Mouse (Mus musculus) adrenal gland, adult 8-10 months (tissue): ENCODE data around the gene Bin2. TPM values are rescaled to one million over a fixed set of nuclear protein-coding genes. Genes with fewer than 3 reads are reported as not detected.

Experiments
- DNase-seq: peaks from one replicate; pipeline ENCODE4 v3.0.0; 2022
- total RNA-seq, 4 experiments: library from RNA; stranded (reverse); gene quantifications; 2 replicates each; pipeline ENCODE4 v1.2.4; 2022

The Bin2 gene
- total RNA-seq, 4 experiments from 2014 or later: 2.5 to 7.0 (median 3.8) TPM

DNA sequence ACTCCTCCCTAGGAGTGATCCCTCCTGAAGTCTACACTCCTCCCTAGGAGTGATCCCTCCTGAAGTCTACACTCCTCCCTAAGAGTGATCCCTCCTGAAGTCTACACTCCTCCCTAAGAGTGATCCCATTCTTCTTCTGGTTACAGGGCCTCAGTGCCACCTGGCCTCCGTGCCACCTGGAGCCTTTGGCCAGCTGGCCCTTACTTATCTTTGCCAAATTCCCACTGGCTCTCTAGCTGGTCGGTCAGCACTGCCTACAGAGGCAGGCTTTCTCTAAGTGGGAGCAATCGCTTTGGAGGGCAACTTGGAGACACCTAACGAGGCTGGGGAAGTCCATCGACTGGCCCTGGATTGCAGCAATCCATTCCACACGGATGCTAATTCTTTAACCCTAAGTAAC, 23.2 kb downstream of the Bin2 start:
- no peak for DNase-seq

DNA sequence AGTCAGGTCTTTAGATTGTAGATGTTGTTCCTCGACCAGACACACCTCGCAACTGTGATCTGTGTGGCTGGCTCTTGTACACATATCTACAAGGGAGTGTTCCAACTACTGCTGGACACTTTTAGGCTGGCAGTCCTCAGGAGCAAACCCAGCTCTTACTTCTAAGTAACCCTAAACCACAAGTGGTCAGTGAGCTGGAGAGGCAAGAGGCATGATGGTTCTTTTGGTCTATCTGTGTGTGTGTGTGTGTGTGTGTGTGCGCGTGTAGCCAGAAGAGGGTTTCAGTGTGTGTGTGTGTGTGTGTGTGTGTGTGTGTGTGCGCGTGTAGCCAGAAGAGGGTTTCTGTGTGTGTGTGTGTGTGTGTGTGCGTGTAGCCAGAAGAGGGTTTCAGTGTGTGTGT, 26.9 kb downstream of the Bin2 start:
- DNase-seq: no peak

DNA sequence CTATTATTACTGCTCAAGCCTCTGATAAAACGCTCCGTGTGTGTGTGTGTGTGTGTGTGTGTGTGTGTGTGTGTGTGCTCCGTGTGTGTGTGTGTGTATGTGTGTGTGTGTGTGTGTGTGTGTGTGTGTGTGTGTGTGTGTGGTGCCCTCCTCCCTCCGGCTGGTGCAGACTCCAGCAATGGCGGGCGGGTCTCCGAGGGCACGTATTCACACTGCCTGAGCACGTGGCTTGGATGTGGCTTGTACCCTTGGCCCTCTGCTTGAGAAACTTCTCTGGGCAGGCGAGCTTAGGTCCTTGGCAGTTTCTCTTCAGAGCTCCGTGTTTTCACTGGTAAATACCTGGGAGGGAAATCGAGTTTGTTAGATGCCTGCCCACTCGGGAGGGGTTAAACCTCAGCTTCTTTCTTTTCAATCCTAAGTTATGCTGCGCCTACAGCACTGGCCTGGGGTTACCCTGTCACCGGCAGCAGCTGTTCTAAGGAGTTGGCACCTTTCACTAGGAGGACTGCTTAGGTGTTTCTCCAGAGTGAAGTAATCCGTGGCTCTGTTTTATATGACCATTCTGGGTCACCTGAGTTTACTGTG, 28.0 kb downstream of the Bin2 start:
- no peak for DNase-seq

DNA sequence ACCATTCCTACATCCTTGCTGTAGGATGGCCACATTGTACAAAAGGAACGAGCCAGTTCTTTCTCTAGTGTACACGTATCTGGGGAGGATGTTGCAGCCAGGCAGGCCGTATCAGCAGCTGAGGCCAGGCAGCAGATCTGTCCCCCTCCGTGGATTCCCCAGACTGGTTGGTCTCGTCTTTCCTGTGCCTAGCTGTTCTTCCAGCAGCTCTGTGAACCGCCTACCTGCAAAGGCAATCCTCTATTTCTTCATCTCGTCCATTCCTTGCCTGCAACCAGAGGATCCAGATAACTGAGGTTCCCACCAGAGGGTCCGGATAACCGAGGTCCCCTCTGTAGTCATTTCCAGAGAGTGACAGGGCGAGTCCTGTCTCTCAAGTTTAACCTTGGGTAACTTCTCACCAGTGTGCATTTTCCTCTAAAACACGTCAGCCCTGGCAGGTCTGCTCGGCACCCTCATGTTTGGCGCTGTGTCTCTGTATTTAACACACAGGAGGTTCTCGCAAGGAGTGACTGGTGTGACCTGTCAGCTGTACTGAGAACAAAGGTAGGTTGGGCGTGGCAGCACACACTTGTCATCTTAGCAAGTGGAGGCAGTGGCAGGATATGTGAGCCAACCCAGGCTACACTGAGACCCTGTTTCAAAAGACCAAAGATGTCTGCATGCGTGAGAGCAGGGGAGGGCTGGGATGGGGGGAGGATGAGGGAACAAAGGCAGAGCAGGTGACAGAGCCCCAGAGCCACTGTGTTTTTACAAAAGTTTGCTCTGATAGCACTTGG, 29.2 kb downstream of the Bin2 start:
- DNase-seq: no peak

DNA sequence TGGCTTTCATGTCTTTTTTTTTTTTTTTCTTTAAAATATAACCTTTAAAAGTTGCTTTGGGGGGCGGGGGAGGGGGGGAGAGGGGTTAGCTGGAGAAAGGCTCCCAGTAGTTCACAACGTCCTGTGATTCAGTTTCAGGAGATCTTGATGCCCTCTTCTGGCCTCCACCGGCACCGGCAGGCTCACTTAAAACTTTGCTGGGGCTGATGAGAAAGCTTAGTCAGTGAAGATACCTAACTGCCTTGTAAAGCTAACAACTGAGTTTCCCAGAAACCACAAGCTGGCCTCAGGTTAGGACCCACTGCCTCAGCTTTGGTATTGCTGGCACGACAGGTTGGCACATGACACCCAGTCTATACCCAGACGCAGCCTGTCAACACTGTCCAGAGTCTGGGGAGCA, 31.7 kb downstream of the Bin2 start:
- DNase-seq: no peak

DNA sequence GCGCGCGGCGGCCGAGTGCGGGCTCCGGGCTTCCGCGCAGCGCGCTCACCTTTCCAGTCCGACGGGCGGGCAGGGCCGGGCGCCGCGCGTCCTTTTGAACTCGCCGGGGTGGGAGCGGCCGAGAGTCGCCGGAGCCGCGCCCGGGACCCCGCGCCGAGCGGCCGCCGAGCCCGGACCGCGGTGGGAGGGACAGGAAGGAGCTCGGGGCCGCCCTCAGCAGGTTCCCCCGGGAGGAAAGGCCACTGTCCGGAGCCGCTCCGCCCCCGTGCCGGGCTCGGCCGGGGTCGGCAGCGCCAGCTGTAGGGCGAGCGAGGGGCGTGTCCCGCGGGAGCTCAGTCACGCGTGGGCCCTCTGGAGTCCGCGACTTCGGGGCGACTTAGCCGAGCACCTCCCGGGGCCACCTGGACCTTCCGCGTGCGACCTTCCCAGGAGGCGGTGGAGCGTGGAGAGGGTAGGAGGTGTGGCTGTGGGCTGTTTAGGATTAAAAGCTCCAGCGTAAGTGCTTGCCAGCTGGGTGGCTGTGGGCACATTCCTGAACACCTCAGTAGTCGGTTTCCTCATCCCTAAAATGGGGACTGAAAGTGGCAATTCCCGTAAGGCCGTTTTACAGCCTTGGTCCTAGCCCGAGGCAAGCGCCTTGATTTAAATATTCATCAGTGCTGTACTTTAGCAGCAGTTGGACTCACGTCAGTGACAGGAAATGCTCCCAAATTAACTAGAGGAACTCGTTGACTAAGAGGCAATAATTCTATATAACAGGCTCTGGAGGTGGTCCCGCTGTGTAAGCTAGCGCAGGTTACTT, 32.5 kb downstream of the Bin2 start, which contains the start of gene Smagp:
Gene Smagp (minus strand): TSS at position 241 of the 802 bp plus-strand sequence.
- DNase-seq: no peak

DNA sequence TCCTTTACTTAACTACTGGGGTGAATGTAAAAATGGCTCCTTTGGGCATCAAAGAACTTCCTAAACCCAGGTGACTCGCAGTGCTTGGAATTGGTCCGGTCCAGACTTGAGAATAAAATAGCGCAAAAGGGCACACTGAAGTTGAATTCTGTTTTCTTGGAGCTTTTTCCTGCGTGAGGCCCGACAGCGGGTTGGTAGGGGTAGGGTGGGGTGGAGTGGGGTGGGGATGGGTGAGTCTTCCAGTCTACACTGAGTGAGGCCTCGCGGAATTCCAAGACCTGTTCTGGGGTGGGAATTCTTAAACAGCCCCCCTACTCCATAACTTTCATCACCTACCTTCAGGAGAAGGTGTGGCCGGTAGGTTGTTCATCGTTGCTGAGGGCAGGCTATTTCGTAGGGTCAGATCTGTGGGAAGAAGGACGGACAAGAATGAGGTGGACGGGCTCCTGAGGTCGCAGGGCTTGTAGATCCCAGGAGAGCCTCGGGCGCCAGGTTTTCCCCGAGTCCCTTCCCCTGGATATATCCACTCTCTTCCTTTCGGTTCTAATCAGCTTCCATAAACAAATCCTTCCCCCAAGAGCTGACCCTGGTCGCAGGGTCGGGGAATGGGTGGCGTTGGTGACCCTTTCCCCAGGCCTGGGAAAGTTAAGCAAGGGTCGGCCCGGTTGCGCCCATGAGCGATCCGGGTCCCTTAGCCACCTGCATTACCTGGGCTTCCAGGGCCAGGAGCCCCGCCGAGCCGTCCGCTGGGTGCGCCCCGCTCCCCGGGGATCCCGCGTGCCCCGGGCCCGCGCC, 33.3 kb downstream of the Bin2 start:
- DNase-seq: no peak

DNA sequence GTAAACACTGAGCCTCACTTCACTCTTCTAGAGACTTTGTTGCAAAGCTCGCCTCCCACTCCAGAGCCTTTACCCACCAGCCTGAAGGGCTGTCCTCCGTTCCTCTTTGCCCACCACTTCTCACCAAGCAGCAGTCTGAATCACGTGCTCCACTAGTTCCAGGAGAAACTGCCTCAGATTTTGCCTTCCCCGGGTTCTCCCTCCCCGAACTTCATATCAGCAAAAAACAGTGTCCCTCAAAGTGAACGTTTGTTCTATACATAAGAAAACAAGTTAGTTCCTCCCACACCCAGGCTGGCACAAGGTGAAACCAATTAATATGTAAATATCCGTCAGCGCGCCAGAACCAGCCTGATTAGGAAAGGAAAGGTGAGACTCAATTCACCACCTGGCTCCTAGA, 34.1 kb downstream of the Bin2 start:
- no peak for DNase-seq

DNA sequence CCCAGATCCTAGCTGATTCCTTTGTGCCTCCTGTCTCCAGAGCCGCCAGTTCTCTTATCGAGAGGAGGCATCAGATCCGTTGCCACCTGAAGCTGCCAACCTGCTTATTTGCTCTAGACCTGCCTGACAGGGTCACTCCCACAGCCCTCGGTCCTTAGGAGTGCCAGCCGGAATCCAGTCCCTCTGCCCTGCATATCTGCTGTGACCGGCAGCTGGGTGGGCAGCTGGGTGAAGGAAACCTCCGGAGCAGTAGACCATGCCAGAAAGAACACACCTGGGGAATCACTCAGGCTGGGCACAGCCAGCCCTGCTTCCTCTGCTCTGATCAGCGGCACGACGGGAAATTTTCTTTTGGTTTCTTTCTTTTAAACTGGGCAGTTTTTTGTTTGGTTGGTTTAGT, 36.0 kb downstream of the Bin2 start:
- DNase-seq: no peak

DNA sequence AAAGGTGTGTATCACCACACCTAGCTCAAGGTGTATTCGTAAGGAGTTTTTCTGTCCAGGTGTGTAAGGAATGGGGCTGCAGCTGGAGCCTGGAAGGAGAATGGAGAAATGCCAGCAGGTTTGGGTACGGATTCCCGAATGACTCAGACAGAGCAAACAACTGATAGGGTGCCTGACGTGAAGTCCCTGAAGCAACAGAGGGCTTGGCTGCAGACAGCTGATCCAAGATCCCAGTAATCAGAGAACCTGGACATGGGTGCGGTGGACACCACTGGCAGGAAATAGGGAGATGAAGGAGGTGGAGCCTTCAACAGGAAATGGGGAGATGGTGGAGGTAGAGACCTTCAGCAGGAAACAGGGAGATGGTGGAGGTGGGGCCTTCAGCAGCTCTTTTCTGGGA, 37.0 kb downstream of the Bin2 start:
- no peak for DNase-seq

DNA sequence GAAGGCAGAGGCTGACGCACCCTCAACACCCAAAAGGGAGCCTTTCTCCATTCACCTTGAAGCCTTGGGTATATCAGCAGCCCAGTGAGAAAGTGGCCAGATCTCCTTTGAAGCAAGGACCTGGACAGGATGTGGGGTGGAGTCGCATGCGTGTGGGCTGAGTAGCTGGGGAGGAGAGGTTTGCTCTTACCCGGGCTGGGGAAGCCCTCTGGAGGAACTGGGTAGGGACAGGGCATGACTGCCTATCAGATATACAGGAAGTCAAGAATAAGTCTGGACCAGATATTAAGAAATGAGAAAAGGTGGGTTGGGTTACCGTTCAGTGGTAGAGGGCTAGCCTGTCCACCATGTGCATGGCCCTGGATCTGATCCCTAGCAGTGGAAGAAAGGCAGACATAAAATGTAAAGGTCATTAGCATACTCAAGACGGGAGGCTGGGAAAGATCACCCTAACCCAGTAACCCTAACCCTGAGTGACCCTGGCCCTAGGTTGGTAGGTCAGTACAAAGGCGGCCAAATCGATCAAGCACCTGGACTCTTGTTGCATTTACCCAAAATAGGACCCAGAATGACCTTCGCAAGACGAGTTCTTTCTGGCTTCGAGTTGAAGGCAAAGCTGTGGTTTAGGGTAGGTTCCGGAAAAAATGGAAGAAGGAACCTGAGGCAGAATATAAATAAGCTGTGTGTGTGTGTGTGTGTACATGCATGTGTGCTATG, 37.7 kb downstream of the Bin2 start:
- no peak for DNase-seq

DNA sequence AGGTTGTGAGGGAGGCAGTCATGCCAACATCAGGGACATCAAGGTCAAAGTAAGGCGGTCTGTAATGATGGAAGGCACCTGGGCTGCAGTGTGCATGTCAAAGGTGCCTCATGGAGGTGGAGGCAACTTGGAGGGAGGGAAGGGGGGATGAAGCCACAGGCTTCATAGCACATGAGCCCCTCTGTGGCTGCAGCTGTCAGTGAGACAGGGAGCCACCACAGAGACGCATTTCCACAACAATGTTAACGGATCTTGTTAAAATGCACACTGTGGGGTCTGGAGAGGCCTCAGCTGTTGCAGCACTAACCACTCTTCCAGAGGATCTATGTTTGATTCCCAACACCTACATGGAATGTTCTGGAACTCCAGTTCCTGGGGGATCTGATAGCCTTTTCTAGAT, 39.2 kb downstream of the Bin2 start:
- no peak for DNase-seq

DNA sequence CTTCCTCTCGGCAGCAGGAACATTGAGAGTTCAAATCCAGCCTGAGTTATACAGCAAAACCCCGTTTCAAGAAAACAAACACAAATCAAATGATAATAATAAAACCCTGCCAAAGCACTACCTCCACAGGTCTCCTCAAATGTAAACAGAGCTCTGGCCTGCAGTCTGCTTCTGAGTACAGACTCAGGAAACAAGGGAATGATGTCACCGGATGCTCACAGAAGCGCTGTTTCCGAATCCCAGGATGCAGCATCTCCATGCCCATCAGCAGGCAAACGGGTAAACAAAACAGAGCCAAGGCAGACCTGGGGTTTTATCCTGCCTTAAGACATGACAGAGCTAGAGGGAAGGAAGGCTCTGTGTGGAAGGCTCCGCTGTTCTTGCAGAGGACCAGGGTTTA, 40.6 kb downstream of the Bin2 start:
- DNase-seq: no peak

DNA sequence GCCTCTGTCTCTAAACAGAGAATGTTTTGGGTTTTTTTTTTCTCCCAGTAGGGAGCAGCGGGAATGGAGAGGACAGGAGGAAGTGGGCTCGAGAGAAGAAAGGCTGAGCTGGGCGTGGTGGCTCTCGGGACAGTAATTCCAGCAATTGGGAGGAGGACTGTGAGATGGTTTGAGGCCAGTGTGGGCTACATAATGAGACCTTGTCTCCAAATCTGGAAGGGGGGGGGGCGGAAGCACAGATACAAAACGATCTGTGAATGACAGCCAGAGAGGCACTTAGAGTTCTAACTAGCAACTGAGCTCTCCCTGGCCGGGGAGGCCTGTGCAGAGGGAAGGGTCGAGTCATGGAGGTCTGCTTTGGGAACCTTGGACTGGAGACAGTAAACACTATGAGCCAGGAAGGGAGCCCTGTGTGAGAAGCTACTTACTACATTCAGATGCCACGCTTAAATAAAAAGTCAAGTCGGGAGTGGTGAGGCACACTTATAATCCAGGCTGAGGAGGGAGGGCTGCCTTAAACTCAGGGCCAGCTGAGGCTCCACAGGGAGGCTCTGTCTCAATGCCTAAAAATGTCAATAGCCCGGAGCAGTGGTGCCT, 41.5 kb downstream of the Bin2 start:
- no peak for DNase-seq

DNA sequence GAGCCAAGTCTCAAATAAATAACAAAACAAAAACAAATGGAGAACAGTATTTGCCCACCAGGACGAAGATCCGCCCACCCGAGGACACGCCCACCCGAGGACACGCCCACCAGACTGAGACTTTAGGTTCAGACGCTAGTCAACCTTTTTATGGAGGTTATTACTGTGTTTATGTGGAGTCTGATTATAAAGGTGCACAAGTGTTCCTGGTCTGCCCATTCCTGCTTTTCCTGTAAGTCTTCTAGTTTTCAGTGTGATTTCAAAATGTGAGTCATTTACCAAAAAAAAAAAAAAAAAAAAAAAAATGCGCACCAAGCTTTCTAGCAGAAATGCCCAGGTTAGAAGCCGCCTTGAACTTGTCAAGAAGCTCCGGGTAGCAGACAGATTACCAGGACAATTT, 42.1 kb downstream of the Bin2 start:
- DNase-seq: no peak

DNA sequence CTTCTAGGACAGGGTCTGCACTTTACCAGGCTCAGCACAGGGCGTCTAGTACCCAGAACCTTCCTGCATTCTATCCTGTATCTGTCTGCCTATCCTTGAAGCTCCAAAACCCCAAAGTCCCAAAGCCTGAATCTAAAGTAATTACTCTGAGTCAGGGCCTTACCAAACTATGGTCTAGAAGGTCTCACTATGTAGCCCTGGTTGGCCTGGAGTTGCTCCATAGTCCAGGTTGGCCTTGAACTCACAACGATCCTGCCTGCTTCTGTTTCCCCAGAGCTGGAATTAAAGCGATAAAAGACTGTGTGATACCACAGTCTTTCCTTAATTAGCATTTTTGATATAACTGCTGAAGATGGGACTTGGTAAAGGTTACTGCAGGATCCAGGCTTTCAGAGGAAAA, 44.9 kb downstream of the Bin2 start:
- DNase-seq: peak; percentile 70

DNA sequence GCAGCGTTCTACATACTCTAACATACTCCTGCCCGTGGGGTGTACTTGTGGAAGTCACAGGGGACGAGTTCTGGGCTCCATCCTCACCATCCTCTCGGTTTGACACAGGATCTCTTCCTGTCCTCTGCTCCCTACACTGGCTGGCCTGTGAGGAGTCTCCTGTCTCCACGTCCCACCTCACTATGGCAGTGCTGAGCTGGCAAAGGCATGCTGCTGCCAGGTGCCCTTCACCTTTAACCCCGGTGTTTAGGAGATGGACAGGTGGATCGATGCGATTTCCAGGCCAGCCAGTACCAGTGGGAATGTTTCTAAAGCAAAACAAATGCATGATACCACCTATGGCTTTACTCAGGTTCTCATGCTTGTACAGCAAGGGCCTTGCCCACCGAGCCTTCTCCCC, 45.6 kb downstream of the Bin2 start:
- no peak for DNase-seq

DNA sequence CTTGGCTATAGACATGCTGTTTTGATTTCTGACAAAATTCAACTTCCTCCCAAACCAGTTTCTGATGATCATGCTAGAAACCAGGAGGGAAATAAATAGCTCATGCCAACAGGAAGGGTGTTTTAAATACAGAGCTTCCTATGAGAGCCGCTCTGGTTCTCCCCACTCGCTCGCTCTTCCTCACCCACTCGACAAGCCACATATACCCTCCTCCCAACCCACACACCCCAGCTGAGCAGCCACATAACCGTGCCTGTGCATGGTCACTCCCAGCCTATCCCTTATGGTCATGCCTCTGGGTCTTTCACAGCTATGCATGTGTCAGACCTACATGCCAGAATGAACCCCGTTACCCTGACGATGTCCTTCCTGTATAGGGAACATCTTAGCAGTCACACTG, 47.2 kb downstream of the Bin2 start:
- DNase-seq: no peak

DNA sequence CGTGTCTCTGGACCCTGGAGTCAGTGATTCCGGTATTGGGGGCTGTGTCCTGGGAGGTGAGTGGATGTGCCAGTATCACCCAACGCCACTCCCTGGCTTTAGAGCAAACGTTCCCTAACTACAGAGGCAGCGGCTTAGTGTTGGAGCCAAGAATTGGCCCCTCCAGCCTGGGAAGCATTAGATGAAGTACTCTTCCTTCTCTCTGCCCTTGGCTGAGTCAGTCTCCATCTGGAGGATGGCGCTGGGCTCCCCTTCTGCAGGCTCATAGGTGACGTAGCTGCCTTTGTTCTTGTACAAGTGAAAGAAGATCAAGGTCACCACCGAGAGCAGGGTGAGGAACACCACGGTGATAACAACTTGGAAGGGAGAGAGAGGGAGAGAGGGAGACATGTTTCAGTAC, 47.7 kb downstream of the Bin2 start:
- DNase-seq: peak; percentile 75

DNA sequence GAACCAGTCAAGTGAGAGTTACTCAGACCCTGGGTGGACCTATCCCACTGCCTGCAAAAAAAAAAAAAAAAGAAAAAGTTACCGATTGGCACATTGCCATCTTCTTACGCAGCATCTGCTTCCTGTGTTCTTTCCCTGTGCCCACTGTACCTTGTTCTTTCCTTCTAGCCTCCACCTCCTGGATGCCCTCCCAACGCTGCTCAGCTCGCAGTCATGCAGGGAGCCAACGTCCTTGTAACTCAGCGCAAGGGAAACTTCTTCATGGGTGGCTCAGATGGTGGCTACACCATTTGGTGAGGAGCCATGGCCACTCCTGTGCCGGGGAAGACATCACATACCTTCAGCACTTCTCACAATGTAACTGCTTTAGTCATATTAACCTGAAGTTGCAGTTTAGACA, 50.2 kb downstream of the Bin2 start:
- no peak for DNase-seq

DNA sequence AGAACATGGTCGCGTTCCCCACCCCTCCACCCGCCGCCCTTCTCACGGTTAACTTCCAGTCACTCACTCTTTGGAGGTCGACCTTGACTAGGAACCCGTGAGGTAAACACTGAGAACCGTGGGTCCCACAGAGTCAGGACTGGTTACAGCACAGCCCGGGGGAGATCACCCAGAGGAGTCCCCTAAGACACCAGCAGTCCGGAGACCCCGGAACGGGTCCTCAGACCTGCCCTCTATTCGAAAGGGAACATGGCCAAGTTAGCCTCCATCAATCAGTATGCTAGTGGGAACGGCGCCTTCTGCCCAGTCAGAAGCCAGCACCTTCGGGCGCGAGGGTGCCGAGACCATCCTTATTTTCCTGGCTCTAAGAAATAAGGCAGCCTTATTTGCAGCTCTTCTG, 53.1 kb downstream of the Bin2 start:
- DNase-seq: no peak

DNA sequence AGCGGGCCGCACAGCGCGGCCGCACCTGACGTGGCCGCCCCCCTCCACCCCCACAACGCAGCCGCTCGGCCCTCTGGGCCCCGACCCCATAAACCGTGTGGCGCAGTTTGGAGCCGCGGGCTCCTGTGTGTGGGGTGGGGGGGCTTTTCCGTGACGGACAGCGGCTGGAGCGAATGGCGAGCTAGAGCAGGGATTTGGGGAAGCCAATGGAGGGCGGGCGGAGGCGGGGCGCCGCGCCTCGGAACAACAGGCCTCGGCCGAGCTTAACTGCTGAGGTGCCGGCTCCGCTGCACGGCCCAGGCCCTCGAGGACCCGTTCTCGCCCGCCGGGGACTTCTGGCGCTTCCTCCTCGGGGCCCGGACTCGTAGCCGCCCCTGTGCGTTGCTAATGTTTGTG, 53.5 kb downstream of the Bin2 start:
- peak; percentile 82 for DNase-seq
